Mouse (Mus musculus) forebrain, postnatal 0 days (tissue): ENCODE data around the gene Fam129c. TPM values are rescaled to one million over a fixed set of nuclear protein-coding genes. Genes with fewer than 3 reads are reported as not detected.

Source experiments
- ATAC-seq: fragments of 200-750 bp; cut with Nextera tagmentation; 2 replicates; pipeline ENCODE4 v1.8.0; 2017; ENCODE audit warnings: mild to moderate bottlenecking, moderate library complexity
- DNase-seq: peaks from one replicate; pipeline ENCODE4 v3.0.0-alpha.2; 2015
- H3K27ac ChIP-seq: fragments of 300-500 bp; sonication (generic); 2 replicates; pipeline ENCODE4 v1.5.1; 2014; ENCODE audit warnings: low read depth, mild to moderate bottlenecking, antibody characterized with exemption, low read length, moderate library complexity, mixed read lengths
- H3K27me3 ChIP-seq: fragments of 300-500 bp; sonication (generic); 2 replicates; pipeline ENCODE4 v1.6.1; 2014; ENCODE audit warnings: mild to moderate bottlenecking, low read length, mixed read lengths; ENCODE audit not compliant: insufficient read depth
- H3K36me3 ChIP-seq: fragments of 300-500 bp; sonication (generic); 2 replicates; pipeline ENCODE4 v1.6.1; 2014; ENCODE audit warnings: mild to moderate bottlenecking, moderate library complexity; ENCODE audit not compliant: insufficient read depth
- H3K4me1 ChIP-seq: fragments of 300-500 bp; sonication (generic); 2 replicates; pipeline ENCODE4 v1.6.1; 2014; ENCODE audit warnings: antibody characterized with exemption; ENCODE audit not compliant: insufficient read depth
- H3K4me2 ChIP-seq: fragments of 300-500 bp; sonication (generic); 2 replicates; pipeline ENCODE4 v1.6.1; 2014; ENCODE audit warnings: low read depth, mild to moderate bottlenecking, moderate library complexity
- H3K4me3 ChIP-seq: fragments of 300-500 bp; sonication (generic); 2 replicates; pipeline ENCODE4 v1.5.1; 2014; ENCODE audit warnings: low read depth, low read length, mixed read lengths
- H3K9ac ChIP-seq: fragments of 300-500 bp; sonication (generic); 2 replicates; pipeline ENCODE4 v1.6.1; 2014; ENCODE audit warnings: mild to moderate bottlenecking
- H3K9me3 ChIP-seq: fragments of 300-500 bp; sonication (generic); 2 replicates; pipeline ENCODE4 v1.6.1; 2016; ENCODE audit warnings: low read length
- CTCF ChIP-seq: sonication (generic); IDR thresholded peaks from 2 replicates; pipeline ENCODE4 v1.5.1; 2016; ENCODE audit warnings: antibody characterized with exemption, control low read depth, low read depth
- WGBS: fragments of 180-500 bp; shearing (Covaris S2); extraction: QIAGEN DNeasy Blood & Tissue Kit; methylation state at CpG from one replicate; pipeline ENCODE4 v1.1.7; 2014; 5-methylcytosine and 5-hydroxymethylcytosine counted together
- polyA plus RNA-seq: library from polyadenylated mRNA; unstranded; fragments of >200 nt; fragmentation: Nextera tagmentation; extraction: Ambion mirVana; gene quantifications from 2 replicates; pipeline ENCODE4 v1.2.1, GENCODE M21; 2015
- total RNA-seq: library from RNA; depleted of rRNA; stranded (reverse); fragments of >200 nt; gene quantifications from 2 replicates; pipeline ENCODE4 v1.2.3, GENCODE M21; 2014

The Fam129c gene
- total and polyA plus RNA-seq, 2 experiments from 2014 or later: 2.8 to 11.1 TPM

DNA sequence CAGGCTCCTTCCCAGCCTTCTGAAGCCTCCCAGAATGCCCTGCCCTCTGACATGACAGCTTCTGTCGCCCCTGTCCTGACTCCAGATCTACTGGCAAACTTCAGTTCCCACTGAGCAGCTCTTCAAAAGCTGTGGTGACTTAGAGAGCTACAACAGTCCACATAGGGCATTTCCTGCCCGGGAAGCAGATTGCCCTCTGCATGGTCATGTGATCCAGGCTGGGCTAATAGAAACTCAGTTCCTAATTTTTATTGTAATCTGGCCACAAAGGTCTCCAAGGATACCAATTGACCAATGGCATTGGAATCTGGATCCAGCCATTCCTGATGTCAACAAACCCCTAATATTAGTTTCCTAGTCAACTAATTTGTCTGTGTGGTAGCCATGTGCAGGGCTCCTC, 34.4 kb downstream of the Fam129c start:
- 62% methylated on average over 2 of the region's 2 CpGs for WGBS
- ATAC-seq (no peak), DNase-seq (no peak)
- H3K36me3 ChIP-seq: peaks cover 40% of the 10 kb centered on the region
- H3K4me3 ChIP-seq: no peak overlapping the region
- no peak overlapping the region for H3K27ac ChIP-seq
- peaks cover 9% of the 10 kb centered on the region for H3K4me1 ChIP-seq
- H3K9ac ChIP-seq: no peak overlapping the region
- no peak overlapping the region for H3K4me2 ChIP-seq
- H3K27me3 ChIP-seq: no peaks in the 10 kb centered on the region
- no peaks in the 10 kb centered on the region for H3K9me3 ChIP-seq
- TF ChIP-seq CTCF: no peak

DNA sequence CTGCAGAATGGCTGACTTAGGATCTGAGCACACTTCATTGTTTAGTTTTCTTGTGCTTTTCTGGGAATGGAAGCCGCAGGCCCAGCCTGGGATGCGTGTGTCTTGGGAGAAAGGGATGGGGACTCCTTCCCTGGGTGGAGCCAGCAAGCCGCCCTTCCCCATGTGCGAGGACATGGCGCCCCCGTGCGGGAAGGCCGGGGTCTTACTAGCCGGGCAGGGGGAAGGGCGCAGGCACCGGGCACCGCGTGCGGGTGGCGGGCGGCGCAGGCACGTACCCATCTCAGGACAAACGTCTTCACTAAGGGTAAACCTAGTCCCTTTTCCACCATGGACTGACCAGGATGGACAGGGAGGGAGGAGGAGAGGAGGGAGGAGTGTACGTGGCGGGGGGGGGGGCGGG, 35.7 kb downstream of the Fam129c start:
- ATAC-seq (no peak), DNase-seq (no peak)
- Histone ChIP-seq H3K9ac (no peak overlapping the region), H3K9me3 (no peaks in the 10 kb centered on the region), H3K4me3 (no peak overlapping the region), H3K4me1 (peaks cover 9% of the 10 kb centered on the region), H3K36me3 (peaks cover 40% of the 10 kb centered on the region), H3K27me3 (no peaks in the 10 kb centered on the region), H3K4me2 (no peak overlapping the region), H3K27ac (no peak overlapping the region)
- peak; percentile 46 for TF ChIP-seq CTCF
- WGBS: 16% methylated on average over 18 of the region's 22 CpGs

DNA sequence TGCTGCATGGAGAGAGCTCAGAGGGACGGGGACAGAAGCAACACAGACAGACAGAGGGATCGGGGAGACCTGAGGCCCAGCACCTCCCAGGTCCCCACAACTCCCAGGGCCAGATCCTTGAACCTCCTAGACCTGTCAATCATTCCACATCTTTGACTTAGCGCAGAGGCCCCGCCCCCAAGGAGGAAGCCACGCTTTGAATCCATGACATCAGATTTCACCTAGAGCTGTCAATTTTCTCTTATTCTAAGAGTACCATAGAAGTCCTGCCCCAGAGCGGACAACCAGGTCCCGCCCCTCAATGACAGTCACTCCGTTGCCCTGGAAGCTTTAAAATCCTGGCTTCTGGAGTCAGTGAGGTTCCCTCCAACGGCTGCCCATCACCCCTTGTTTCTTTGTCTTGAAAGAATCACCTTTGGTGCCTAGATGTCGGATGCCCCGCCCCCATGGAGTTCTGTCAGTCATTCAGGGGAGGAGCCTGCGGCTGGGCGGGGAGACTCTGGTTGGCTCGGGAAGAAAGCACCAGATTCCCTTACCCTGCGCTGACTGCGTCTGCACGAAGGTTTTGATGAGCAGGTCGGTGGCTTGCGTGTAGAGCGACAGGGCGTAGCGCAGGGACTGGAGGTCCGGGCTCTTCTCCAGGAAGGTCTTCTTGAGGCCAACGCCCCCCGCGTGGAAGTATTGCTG, 36.7 kb downstream of the Fam129c start:
- no peak overlapping the region for H3K4me2 ChIP-seq
- no peaks in the 10 kb centered on the region for H3K9me3 ChIP-seq
- H3K27me3 ChIP-seq: no peaks in the 10 kb centered on the region
- no peak overlapping the region for H3K9ac ChIP-seq
- 5% methylated on average over 26 of the region's 26 CpGs for WGBS
- TF ChIP-seq CTCF: no peak
- H3K4me3 ChIP-seq: no peak overlapping the region
- peaks cover under 1% of the 10 kb centered on the region; the same call in 1 of the 2 replicates for H3K4me1 ChIP-seq
- peaks cover 45% of the 10 kb centered on the region for H3K36me3 ChIP-seq
- H3K27ac ChIP-seq: no peak overlapping the region
- peak; percentile 76 for DNase-seq
- peak; percentile 68 for ATAC-seq

DNA sequence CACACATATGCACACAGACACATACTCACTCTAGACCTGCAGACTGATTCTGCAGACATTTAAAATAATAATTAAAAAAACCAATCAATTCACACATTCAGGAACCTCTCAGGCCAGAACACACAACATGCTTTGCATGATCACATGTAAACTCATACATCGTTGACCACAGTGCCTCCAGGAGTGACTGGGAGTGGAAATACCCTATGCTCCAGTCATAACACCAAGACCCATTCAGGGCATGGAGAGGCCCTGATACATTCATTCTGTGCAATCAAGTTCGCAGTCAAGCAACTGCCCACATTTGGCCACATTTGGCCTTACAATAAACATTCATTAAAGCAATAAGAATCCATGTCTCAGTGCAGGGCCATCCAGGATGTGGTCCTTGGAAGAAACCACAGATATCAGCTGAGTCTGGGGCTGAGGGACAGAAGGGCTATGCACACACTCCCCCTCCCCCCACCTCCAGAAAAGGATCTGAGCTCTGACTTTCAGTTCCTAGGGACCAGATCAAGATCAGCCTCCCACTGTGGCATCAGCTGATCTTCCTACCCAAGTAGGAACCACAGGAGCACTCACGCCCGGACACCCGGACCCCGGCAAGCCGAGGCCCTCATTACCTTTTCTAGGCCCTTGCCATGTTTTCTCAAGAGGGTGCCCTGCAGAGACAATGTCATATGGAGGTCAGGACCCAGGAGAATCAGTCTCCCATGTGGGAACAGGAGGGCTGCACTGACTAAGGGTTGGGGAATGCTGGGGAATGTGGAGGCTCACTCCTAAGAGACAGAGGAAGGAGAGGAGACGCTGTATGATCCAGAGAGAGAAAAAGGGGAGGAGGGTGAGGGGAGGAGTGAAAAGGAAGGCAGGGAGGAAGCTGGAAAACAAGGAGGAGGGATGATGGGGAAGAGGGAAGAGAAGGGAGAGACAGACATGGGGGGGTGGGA, 40.0 kb downstream of the Fam129c start:
- H3K4me1 ChIP-seq: no peaks in the 10 kb centered on the region
- ATAC-seq: no peak
- H3K36me3 ChIP-seq: peaks cover 51% of the 10 kb centered on the region
- H3K4me3 ChIP-seq: no peak overlapping the region
- no peak for TF ChIP-seq CTCF
- H3K9ac ChIP-seq: no peak overlapping the region
- no peaks in the 10 kb centered on the region for H3K27me3 ChIP-seq
- DNase-seq: no peak
- H3K9me3 ChIP-seq: no peaks in the 10 kb centered on the region
- H3K4me2 ChIP-seq: no peak overlapping the region
- WGBS: 67% methylated on average over 8 of the region's 8 CpGs
- no peak overlapping the region for H3K27ac ChIP-seq

DNA sequence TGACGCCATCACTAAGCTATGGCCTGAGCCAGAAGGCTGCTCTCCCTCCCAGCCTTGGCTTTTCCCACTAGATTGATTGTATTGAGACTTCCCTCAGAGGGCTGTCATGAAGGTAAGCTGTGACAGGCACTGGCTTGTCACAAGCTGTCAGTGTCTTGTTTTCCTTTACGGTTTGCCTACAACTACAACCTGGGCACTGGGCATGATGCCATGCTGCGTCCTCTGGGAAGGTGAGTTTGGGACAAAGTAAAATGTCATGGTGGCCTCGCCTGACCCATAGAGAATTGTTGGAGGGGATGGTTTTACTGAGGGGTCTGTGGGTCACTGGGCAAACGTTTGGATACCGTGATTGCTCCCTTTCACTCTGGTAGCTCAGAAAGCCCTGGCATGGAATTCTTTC, 40.9 kb downstream of the Fam129c start:
- H3K9ac ChIP-seq: no peak overlapping the region
- 65% methylated on average over 6 of the region's 6 CpGs for WGBS
- H3K27ac ChIP-seq: no peak overlapping the region
- H3K4me3 ChIP-seq: no peak overlapping the region
- TF ChIP-seq CTCF: no peak
- ATAC-seq (no peak), DNase-seq (no peak)
- no peaks in the 10 kb centered on the region for H3K27me3 ChIP-seq
- peaks cover 56% of the 10 kb centered on the region for H3K36me3 ChIP-seq
- no peak overlapping the region for H3K4me2 ChIP-seq
- H3K4me1 ChIP-seq: no peaks in the 10 kb centered on the region
- no peaks in the 10 kb centered on the region for H3K9me3 ChIP-seq

DNA sequence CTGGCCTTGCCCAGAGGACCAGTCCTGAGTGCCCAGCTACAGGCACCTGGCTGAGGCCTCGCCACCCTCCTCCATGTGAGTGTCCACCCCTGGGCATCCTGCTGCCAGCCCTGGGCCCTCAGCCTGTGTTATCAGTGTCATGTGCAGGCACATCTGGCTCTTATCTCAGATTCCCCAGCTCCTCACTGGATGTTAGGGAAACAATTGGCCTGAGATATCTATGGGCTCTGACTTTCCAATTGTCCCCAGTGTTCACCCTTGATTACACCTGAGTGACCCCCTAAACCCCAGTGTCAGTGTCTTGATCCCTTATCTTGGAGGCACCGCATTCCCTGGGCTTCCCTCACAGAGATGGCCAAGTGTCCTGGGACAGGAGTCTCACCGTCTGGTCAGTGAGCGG, 41.9 kb downstream of the Fam129c start:
- no peaks in the 10 kb centered on the region for H3K27me3 ChIP-seq
- WGBS: 90% methylated on average over 4 of the region's 4 CpGs
- H3K27ac ChIP-seq: no peak overlapping the region
- H3K4me3 ChIP-seq: no peak overlapping the region
- no peak for DNase-seq
- no peak overlapping the region for H3K4me2 ChIP-seq
- TF ChIP-seq CTCF: no peak
- ATAC-seq: no peak
- peaks cover 58% of the 10 kb centered on the region for H3K36me3 ChIP-seq
- H3K4me1 ChIP-seq: no peaks in the 10 kb centered on the region
- no peak overlapping the region for H3K9ac ChIP-seq
- H3K9me3 ChIP-seq: no peaks in the 10 kb centered on the region

DNA sequence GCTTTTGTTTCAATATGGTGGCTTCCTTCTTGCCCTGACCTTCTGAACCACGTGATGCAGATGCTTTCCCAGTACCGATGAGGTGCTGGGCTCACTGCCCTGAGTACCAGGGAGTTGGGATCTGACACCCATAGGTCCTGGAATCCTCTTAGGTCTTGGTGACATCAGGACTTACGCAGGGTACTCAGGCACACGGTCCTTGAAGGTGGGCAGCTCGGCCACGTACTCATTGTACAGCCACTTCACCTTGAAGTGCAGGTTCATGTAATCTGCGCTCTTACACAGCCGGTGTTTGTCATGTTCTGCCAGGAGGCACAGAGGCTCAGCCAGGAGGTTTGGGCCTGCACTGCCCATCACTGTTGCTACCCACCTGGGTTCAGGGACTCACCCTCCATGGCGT, 48.1 kb downstream of the Fam129c start:
- Histone ChIP-seq H3K27me3 (no peaks in the 10 kb centered on the region), H3K4me3 (no peak overlapping the region), H3K9ac (no peak overlapping the region), H3K36me3 (peaks cover 75% of the 10 kb centered on the region), H3K4me1 (no peaks in the 10 kb centered on the region), H3K27ac (no peak overlapping the region), H3K4me2 (no peak overlapping the region), H3K9me3 (no peaks in the 10 kb centered on the region)
- no peak for DNase-seq
- 81% methylated on average over 9 of the region's 9 CpGs for WGBS
- no peak for ATAC-seq
- no peak for TF ChIP-seq CTCF
